Mouse (Mus musculus): ENCODE results near the gene Vmn2r106.

The Vmn2r106 gene

GRCm38 (mm10) chr17:20285453-20285852 is at the start of gene Vmn2r106:
TSS of gene Vmn2r106 (minus strand) at chr17:20285553.
- no peak for DNase-seq (ENCODE audit: low read depth)

- DNase-seq (ENCODE audit: low read depth), result no peak
These were observed 20.4 kb upstream of the Vmn2r106 start for GRCm38 (mm10) chr17:20305790-20306189.

- DNase-seq (ENCODE audit: low read depth), result no peak
These were observed 1.6 kb upstream of the Vmn2r106 start for GRCm38 (mm10) chr17:20286906-20287305.

- no peak for DNase-seq (ENCODE audit: low read depth)
These were observed 29.8 kb downstream of the Vmn2r106 start for GRCm38 (mm10) chr17:20255522-20255921.

- no peak for DNase-seq (ENCODE audit: low read depth)
These were observed 50.4 kb downstream of the Vmn2r106 start, which contains the start of gene Vmn2r105 for GRCm38 (mm10) chr17:20234952-20235351. TSS of gene Vmn2r105 (minus strand) at chr17:20235052.
